Mouse (Mus musculus): ENCODE measurements around the gene Sdf4. TPM values are rescaled to one million over a fixed set of nuclear protein-coding genes. Genes with fewer than 3 reads are reported as not detected.

The Sdf4 gene
- polyA plus RNA-seq, 1 experiment from 2014 or later, result 162 TPM

DNA sequence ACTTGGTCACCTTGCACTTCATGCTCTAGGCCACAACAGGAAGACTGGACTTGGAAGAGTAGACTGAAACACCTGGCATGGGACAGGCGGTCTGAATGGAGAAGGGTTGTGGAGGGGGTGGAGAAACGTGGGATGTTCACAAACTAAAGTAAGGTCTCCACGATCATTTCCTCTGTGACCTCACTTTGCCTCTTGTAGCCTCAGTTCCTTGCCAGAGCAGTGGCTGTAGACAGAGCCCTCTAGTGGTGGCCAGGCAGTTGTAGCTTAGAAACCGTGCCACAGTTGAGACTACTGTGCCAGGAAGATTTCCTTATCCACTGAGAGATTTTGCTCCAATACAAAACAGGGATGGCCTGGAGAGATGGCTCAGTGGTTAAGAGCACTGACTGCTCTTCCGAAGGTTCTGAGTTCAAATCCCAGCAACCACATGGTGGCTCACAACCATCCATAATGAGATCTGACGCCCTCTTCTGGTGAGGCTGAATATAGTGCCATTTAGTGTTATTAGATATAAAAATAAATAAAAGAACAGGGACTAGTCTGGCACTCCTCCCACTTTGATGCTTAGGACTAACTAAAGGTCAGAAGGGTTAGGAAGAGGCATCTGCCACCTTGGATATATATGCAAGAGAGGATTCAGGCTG, 40.9 kb downstream of the Sdf4 start:
- H3K4me3 ChIP-seq, result no peak overlapping the region
- no peak for ATAC-seq (ENCODE audit: borderline replicate concordance, extremely low read depth, low FRiP score, low TSS enrichment)
- 48% methylated on average over 6 of the region's 6 CpGs for WGBS

GRCm38 (mm10) chr4:156034301-156034700, 41.6 kb downstream of the Sdf4 start:
- no peak overlapping the region for H3K9ac ChIP-seq
- ATAC-seq (ENCODE audit: borderline replicate concordance, extremely low read depth, low FRiP score, low TSS enrichment), result no peak
- H3K27ac ChIP-seq, result no peak overlapping the region
- 69% methylated on average over 4 of the region's 4 CpGs for WGBS
- no peak overlapping the region; the same call in 1 of the 2 replicates for H3K4me3 ChIP-seq
- H3K9me3 ChIP-seq, result no peaks in the 10 kb centered on the region
- peaks cover 22% of the 10 kb centered on the region for H3K27me3 ChIP-seq
- no peak overlapping the region for H3K4me2 ChIP-seq
- H3K36me3 ChIP-seq, result 0 out of 2 replicates have a peak, but pooled peaks cover 2% of the 10 kb centered on the region
- H3K4me1 ChIP-seq, result peaks cover 21% of the 10 kb centered on the region

More for the DNA sequence above, 40.9 kb downstream of the Sdf4 start:
- 0 out of 2 replicates have a peak, but pooled peaks cover 2% of the 10 kb centered on the region for H3K36me3 ChIP-seq
- peaks cover 21% of the 10 kb centered on the region for H3K4me1 ChIP-seq
- no peak overlapping the region for H3K4me2 ChIP-seq
- H3K27ac ChIP-seq, result no peak overlapping the region
- H3K27me3 ChIP-seq, result peaks cover 22% of the 10 kb centered on the region
- H3K9ac ChIP-seq, result no peak overlapping the region
- no peaks in the 10 kb centered on the region for H3K9me3 ChIP-seq

- Histone ChIP-seq H3K27ac (no peak overlapping the region), H3K9me3 (no peaks in the 10 kb centered on the region), H3K4me1 (peaks cover 21% of the 10 kb centered on the region), H3K27me3 (peaks cover 22% of the 10 kb centered on the region), H3K4me3 (peak overlapping the region; percentile 17; the same call in 1 of the 2 replicates), H3K36me3 (no peaks in the 10 kb centered on the region), H3K4me2 (peak overlapping the region; percentile 19; the same call in 1 of the 2 replicates), H3K9ac (no peak overlapping the region)
- ATAC-seq (ENCODE audit: borderline replicate concordance, extremely low read depth, low FRiP score, low TSS enrichment), result no peak
- 16% methylated on average over 25 of the region's 25 CpGs for WGBS
These were observed 42.2 kb downstream of the Sdf4 start for GRCm38 (mm10) chr4:156034901-156035300.

GRCm38 (mm10) chr4:156044754-156045153, 52.1 kb downstream of the Sdf4 start:
- no peak overlapping the region for H3K4me3 ChIP-seq
- no peaks in the 10 kb centered on the region for H3K4me1 ChIP-seq
- WGBS, result 59% methylated on average over 5 of the region's 5 CpGs
- no peak overlapping the region for H3K9ac ChIP-seq
- ATAC-seq (ENCODE audit: borderline replicate concordance, extremely low read depth, low FRiP score, low TSS enrichment), result no peak
- no peaks in the 10 kb centered on the region for H3K36me3 ChIP-seq
- no peak overlapping the region for H3K4me2 ChIP-seq
- H3K27ac ChIP-seq, result no peak overlapping the region
- no peaks in the 10 kb centered on the region for H3K27me3 ChIP-seq
- no peaks in the 10 kb centered on the region for H3K9me3 ChIP-seq

- Histone ChIP-seq H3K4me1 (peaks cover 5% of the 10 kb centered on the region; the same call in 1 of the 2 replicates), H3K4me2 (no peak overlapping the region), H3K27ac (no peak overlapping the region), H3K9ac (no peak overlapping the region), H3K27me3 (no peaks in the 10 kb centered on the region), H3K9me3 (no peaks in the 10 kb centered on the region), H3K4me3 (no peak overlapping the region), H3K36me3 (no peaks in the 10 kb centered on the region)
- 65% methylated on average over 3 of the region's 3 CpGs for WGBS
- no peak for ATAC-seq (ENCODE audit: borderline replicate concordance, extremely low read depth, low FRiP score, low TSS enrichment)
These were observed 57.1 kb downstream of the Sdf4 start for GRCm38 (mm10) chr4:156049779-156050178.

DNA sequence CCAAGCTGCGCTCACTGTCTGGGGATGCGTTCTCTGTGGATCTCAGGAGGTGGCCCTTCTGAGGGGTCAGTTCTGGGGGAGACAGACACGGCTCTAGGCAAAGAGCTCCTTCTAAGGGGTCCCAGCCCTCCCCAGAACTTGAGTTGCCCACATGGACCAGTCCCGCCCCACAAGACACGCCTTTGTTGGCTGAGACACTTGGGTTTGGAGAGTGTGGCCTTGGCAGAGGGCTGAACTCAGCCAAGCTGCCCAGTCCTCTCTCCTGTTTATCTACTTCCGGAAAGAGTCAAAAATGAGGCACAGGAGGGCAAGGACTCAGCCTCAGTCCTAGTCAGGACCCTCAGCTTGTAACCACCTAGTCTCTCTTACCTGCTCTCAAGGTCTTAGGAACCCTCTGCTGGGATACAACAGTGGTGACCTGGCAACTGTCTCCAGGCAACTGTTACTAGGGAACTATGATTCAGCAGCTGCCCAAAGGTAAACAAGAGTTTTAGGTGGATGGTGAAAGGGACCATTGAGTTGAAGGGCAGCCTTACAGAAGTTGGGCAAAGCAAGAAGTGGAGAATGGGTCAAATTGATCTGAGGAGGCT, 57.8 kb downstream of the Sdf4 start:
- ATAC-seq (ENCODE audit: borderline replicate concordance, extremely low read depth, low FRiP score, low TSS enrichment), result peak; percentile 28; the same call in 1 of the 2 replicates
- no peak overlapping the region for H3K4me2 ChIP-seq
- H3K27ac ChIP-seq, result no peak overlapping the region
- WGBS, result 42% methylated on average over 6 of the region's 6 CpGs
- no peak overlapping the region for H3K9ac ChIP-seq
- H3K9me3 ChIP-seq, result no peaks in the 10 kb centered on the region
- H3K4me1 ChIP-seq, result peaks cover 10% of the 10 kb centered on the region; the same call in 1 of the 2 replicates
- H3K27me3 ChIP-seq, result no peaks in the 10 kb centered on the region
- no peak overlapping the region for H3K4me3 ChIP-seq
- H3K36me3 ChIP-seq, result no peaks in the 10 kb centered on the region

DNA sequence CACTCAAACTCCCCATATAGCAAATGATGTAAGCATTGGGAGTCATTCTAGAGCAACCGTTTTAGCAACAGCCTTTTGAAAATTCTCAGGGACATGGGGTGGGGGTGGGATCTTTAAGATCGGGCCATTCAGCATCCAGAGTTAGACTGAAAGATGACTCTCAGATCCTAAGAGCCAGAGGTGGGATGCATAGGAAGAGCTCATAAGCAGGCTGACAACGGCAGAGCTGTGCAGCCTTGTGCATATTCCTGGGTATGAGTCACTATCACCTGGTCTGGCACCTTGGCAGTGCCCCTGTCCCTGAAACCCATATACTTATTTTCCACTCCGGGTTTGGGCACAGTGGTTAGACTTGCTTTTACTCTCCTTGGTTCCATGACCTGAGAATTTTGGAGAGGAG, 60.4 kb downstream of the Sdf4 start:
- H3K9me3 ChIP-seq, result no peaks in the 10 kb centered on the region
- no peak overlapping the region for H3K4me3 ChIP-seq
- WGBS, result 70% methylated on average over 4 of the region's 4 CpGs
- peaks cover 12% of the 10 kb centered on the region; the same call in 1 of the 2 replicates for H3K4me1 ChIP-seq
- no peak overlapping the region for H3K9ac ChIP-seq
- no peak overlapping the region for H3K4me2 ChIP-seq
- no peaks in the 10 kb centered on the region for H3K36me3 ChIP-seq
- no peak for ATAC-seq (ENCODE audit: borderline replicate concordance, extremely low read depth, low FRiP score, low TSS enrichment)
- no peak overlapping the region for H3K27ac ChIP-seq
- H3K27me3 ChIP-seq, result no peaks in the 10 kb centered on the region

- no peak overlapping the region for H3K27ac ChIP-seq
- no peak for ATAC-seq (ENCODE audit: borderline replicate concordance, extremely low read depth, low FRiP score, low TSS enrichment)
- H3K36me3 ChIP-seq, result no peaks in the 10 kb centered on the region
- no peaks in the 10 kb centered on the region for H3K27me3 ChIP-seq
- H3K9ac ChIP-seq, result no peak overlapping the region
- H3K4me3 ChIP-seq, result no peak overlapping the region
- H3K4me1 ChIP-seq, result peaks cover 12% of the 10 kb centered on the region; the same call in 1 of the 2 replicates
- 73% methylated on average over 4 of the region's 4 CpGs for WGBS
- H3K4me2 ChIP-seq, result no peak overlapping the region
- no peaks in the 10 kb centered on the region for H3K9me3 ChIP-seq
These were observed 61.5 kb downstream of the Sdf4 start for GRCm38 (mm10) chr4:156054130-156054529.

- WGBS, result 90% methylated on average over 6 of the region's 6 CpGs
- peaks cover 12% of the 10 kb centered on the region; the same call in 1 of the 2 replicates for H3K4me1 ChIP-seq
- no peaks in the 10 kb centered on the region for H3K36me3 ChIP-seq
- no peak overlapping the region for H3K9ac ChIP-seq
- H3K9me3 ChIP-seq, result no peaks in the 10 kb centered on the region
- H3K27me3 ChIP-seq, result no peaks in the 10 kb centered on the region
- H3K27ac ChIP-seq, result no peak overlapping the region
- no peak for ATAC-seq (ENCODE audit: borderline replicate concordance, extremely low read depth, low FRiP score, low TSS enrichment)
- H3K4me3 ChIP-seq, result no peak overlapping the region
- H3K4me2 ChIP-seq, result no peak overlapping the region
These were observed 61.9 kb downstream of the Sdf4 start for GRCm38 (mm10) chr4:156054606-156055005.

DNA sequence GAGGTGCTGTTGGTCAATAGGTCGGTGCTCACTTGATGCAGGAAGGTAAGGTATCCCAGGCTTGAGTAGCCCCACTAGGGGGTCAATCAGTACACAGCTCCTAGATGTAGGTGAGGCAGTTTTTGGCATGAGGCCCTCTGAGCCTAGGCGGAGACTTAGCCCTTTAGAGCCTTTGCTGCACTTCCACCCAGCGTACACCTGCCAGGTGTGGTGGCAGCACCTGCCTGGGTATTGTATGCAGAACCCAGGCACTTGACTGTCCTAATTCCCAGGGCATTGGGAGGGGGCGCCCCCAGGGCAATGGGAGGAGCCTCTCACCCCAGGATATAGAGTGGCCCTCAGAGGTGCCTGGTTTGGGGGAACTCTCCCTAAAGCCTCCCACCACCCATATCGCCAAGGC, 62.5 kb downstream of the Sdf4 start:
- WGBS, result 74% methylated on average over 5 of the region's 5 CpGs
- no peak overlapping the region for H3K4me2 ChIP-seq

DNA sequence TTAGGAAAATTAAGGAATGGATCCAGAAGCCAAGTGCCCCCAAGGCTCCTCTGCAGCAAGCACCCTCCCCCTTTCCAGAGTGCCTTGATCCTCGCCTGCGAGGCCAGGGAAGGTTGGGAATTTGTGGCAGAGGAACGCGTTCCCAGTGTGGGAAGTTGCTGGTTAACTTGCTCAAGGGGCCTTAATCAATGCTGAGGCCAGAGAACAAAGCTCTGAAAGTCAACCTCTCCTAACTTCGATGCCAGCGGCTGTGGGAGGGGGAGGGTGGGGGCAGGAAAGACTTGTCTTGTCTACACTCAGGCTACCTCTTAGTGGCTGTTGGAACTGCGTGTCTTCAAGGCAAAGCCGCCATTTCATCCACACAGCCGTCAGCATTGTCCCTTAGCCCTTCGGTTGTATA, 65.0 kb downstream of the Sdf4 start:
- Histone ChIP-seq H3K4me1 (peaks cover 11% of the 10 kb centered on the region; the same call in 1 of the 2 replicates), H3K4me3 (peak overlapping the region; percentile 46), H3K27me3 (no peaks in the 10 kb centered on the region), H3K36me3 (no peaks in the 10 kb centered on the region), H3K9ac (peak overlapping the region; percentile 31; the same call in 1 of the 2 replicates), H3K27ac (peak overlapping the region; percentile 55), H3K4me2 (peak overlapping the region; percentile 49), H3K9me3 (no peaks in the 10 kb centered on the region)
- ATAC-seq (ENCODE audit: borderline replicate concordance, extremely low read depth, low FRiP score, low TSS enrichment), result no peak
- 46% methylated on average over 10 of the region's 10 CpGs for WGBS

More for the DNA sequence above, 62.5 kb downstream of the Sdf4 start:
- H3K27ac ChIP-seq, result no peak overlapping the region
- no peaks in the 10 kb centered on the region for H3K36me3 ChIP-seq
- ATAC-seq (ENCODE audit: borderline replicate concordance, extremely low read depth, low FRiP score, low TSS enrichment), result no peak
- no peaks in the 10 kb centered on the region for H3K9me3 ChIP-seq
- H3K4me3 ChIP-seq, result no peak overlapping the region
- no peaks in the 10 kb centered on the region for H3K27me3 ChIP-seq
- H3K4me1 ChIP-seq, result peaks cover 15% of the 10 kb centered on the region; the same call in 1 of the 2 replicates
- no peak overlapping the region for H3K9ac ChIP-seq

DNA sequence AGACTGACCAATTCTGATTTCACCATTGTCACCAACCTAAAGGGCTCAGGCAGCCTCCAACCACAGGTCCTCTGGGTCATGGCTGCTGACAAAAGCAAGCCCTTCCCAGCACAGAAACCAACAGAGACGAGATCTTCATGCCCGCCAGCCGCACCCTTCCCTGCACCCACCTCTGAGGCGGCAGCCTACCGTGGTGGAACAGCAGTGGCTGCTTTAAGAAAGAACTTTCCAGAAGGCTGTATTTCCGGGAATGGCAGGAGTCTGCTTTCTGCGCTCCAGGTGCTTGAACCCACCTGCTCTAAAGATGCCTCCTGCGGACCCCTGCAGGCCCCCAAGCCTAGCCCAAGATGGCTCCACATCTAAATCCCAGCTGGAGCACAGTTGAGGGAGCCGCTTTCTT, 66.2 kb downstream of the Sdf4 start:
- H3K4me3 ChIP-seq, result peak overlapping the region; percentile 46
- no peaks in the 10 kb centered on the region for H3K9me3 ChIP-seq
- peak overlapping the region; percentile 49 for H3K4me2 ChIP-seq
- peak overlapping the region; percentile 96 for H3K27ac ChIP-seq
- WGBS, result 55% methylated on average over 9 of the region's 9 CpGs
- no peaks in the 10 kb centered on the region for H3K27me3 ChIP-seq
- H3K36me3 ChIP-seq, result no peaks in the 10 kb centered on the region
- ATAC-seq (ENCODE audit: borderline replicate concordance, extremely low read depth, low FRiP score, low TSS enrichment), result no peak
- H3K9ac ChIP-seq, result peak overlapping the region; percentile 55
- peaks cover 15% of the 10 kb centered on the region; the same call in 1 of the 2 replicates for H3K4me1 ChIP-seq
